ENCODE assay signal across 16 mouse cellular contexts in the genomic region with DNA sequence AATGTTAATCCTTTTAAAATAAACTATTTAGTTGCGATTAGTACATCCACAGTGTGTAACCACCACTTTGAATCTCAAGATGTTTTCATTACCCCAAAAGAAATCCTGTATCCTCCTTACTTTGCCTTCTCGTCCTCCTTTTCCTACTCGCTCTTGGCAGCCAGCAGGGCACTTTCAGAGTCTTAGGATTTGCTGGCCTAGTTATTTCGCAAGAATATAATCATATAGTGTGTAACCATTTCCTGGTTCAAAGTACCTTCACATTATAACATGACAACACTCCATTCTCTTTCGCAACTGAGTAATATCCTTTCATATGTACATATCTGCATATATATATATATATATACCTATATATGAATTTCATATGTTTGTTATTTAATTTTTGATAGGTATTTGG.
"Had no signal": no experiment of that assay in that cellular context is flagged by ENCODE, and none has a peak within 500 bp of the region (broad histone marks: within the 10 kb centered on the region; RNA-seq: fewer than 3 reads in every experiment).

No protein-coding gene starts in this region.

- H3K9ac ChIP-seq: liver, embryonic 14.5 days; liver, postnatal 0 days; lung, embryonic 14.5 days; stomach, embryonic 15.5 days had no signal

- ATAC-seq: liver, postnatal 0 days; lung, postnatal 0 days had no signal

- DNase-seq: kidney, adult 2 months; kidney, postnatal 25 days; layer of hippocampus, adult 9-11 months; liver, postnatal 0 days; lung, embryonic 14.5 days; midbrain, embryonic 14.5 days; thymus, adult 18-20 months; thymus, postnatal 36 days had no signal

- H3K4me3 ChIP-seq: layer of hippocampus, adult 2 months; megakaryocyte, embryonic 14.5 days; stomach, embryonic 15.5 days had no signal

- H3K4me1 ChIP-seq: megakaryocyte, embryonic 14.5 days; stomach, embryonic 15.5 days had no signal

- H3K9me3 ChIP-seq: megakaryocyte, embryonic 14.5 days; stomach, embryonic 15.5 days had no signal

- H3K36me3 ChIP-seq: stomach, embryonic 15.5 days had no signal

- H3K27me3 ChIP-seq: megakaryocyte, embryonic 14.5 days; stomach, embryonic 15.5 days had no signal

- H3K4me2 ChIP-seq: lung, embryonic 14.5 days; midbrain, embryonic 11.5 days; stomach, embryonic 15.5 days had no signal

- H3K27ac ChIP-seq: kidney, postnatal 0 days; layer of hippocampus, adult 2 months; liver, embryonic 14.5 days; macrophage; stomach, embryonic 15.5 days had no signal
